Mouse (Mus musculus) urinary bladder, postnatal 14 days (tissue): ENCODE results near the gene Tprkb.
"Not testable (repeated sequence)": the region's sequence is repeated elsewhere in the genome, so short reads cannot be mapped to it uniquely, and the experiment has no call there.

Experiments used
- DNase-seq: peaks from one replicate; pipeline ENCODE4 v3.0.0; 2021; ENCODE audit warnings: low spot score

The Tprkb gene

GRCm38 (mm10) chr6:85915539-85916513 lies 4.2 kb downstream of the Tprkb start, which contains the start of gene Nat8f1:
Gene Nat8f1 (minus strand): TSS chr6:85915687.
- peak; percentile 87 for DNase-seq

GRCm38 (mm10) chr6:85916596-85916995 lies 4.9 kb downstream of the Tprkb start:
- DNase-seq: no peak

GRCm38 (mm10) chr6:85918341-85918740 lies 6.7 kb downstream of the Tprkb start:
- DNase-seq: not testable (repeated sequence)

- no peak for DNase-seq
Observed at GRCm38 (mm10) chr6:85919401-85919800, 7.7 kb downstream of the Tprkb start.

GRCm38 (mm10) chr6:85923643-85924042 lies 12.0 kb downstream of the Tprkb start:
- DNase-seq: no peak

GRCm38 (mm10) chr6:85926709-85927108 lies 15.0 kb downstream of the Tprkb start:
- DNase-seq: no peak

GRCm38 (mm10) chr6:85927476-85928464 lies 16.1 kb downstream of the Tprkb start:
- no peak for DNase-seq

- no peak for DNase-seq
Observed at GRCm38 (mm10) chr6:85929312-85929711, 17.6 kb downstream of the Tprkb start.

- DNase-seq: no peak
Observed at GRCm38 (mm10) chr6:85934047-85934446, 22.4 kb downstream of the Tprkb start.

GRCm38 (mm10) chr6:85935646-85936045 lies 24.0 kb downstream of the Tprkb start:
- DNase-seq: no peak

GRCm38 (mm10) chr6:85936508-85937465 lies 25.1 kb downstream of the Tprkb start:
- peak; percentile 83 for DNase-seq

- no peak for DNase-seq
Observed at GRCm38 (mm10) chr6:85938701-85939100, 27.0 kb downstream of the Tprkb start.

GRCm38 (mm10) chr6:85942469-85942868 lies 30.8 kb downstream of the Tprkb start:
- DNase-seq: no peak

- DNase-seq: no peak
Observed at GRCm38 (mm10) chr6:85948549-85948948, 36.9 kb downstream of the Tprkb start.

GRCm38 (mm10) chr6:85957581-85957980 lies 45.9 kb downstream of the Tprkb start:
- DNase-seq: no peak

- DNase-seq: peak; percentile 94
Observed at GRCm38 (mm10) chr6:85961101-85962091, 49.7 kb downstream of the Tprkb start, which contains the start of gene Dusp11. Gene Dusp11 (minus strand): TSS chr6:85961667.

GRCm38 (mm10) chr6:85966081-85966480 lies 54.4 kb downstream of the Tprkb start:
- not testable (repeated sequence) for DNase-seq

- no peak for DNase-seq
Observed at GRCm38 (mm10) chr6:85966686-85967085, 55.0 kb downstream of the Tprkb start.

GRCm38 (mm10) chr6:85969889-85970288 lies 58.2 kb downstream of the Tprkb start:
- no peak for DNase-seq

GRCm38 (mm10) chr6:85972699-85973098 lies 61.0 kb downstream of the Tprkb start:
- DNase-seq: no peak
